Mouse (Mus musculus) hindbrain, embryonic 11.5 days (tissue): ENCODE measurements around the gene Abhd12. TPM values are rescaled to one million over a fixed set of nuclear protein-coding genes. Genes with fewer than 3 reads are reported as not detected.

Experiments
- ATAC-seq: fragments of 200-750 bp; cut with Nextera tagmentation; 2 replicates; pipeline ENCODE4 v1.8.0; 2017; ENCODE audit warnings: mild to moderate bottlenecking, moderate TSS enrichment, moderate library complexity; ENCODE audit not compliant: low FRiP score
- DNase-seq: peaks from one replicate; pipeline ENCODE4 v3.0.0-alpha.2; 2015; ENCODE audit warnings: low spot score
- H3K27ac ChIP-seq: fragments of 300-500 bp; sonication (generic); 2 replicates; pipeline ENCODE4 v1.5.1; 2014; ENCODE audit warnings: mild to moderate bottlenecking, low read depth, low read length
- H3K27me3 ChIP-seq: fragments of 300-500 bp; sonication (generic); 2 replicates; pipeline ENCODE4 v1.6.1; 2014; ENCODE audit warnings: mild to moderate bottlenecking, low read length, moderate library complexity, mixed read lengths; ENCODE audit not compliant: control insufficient read depth, insufficient read depth
- H3K36me3 ChIP-seq: fragments of 300-500 bp; sonication (generic); 2 replicates; pipeline ENCODE4 v1.6.1; 2014; ENCODE audit warnings: mild to moderate bottlenecking, low read length, moderate library complexity, mixed read lengths; ENCODE audit not compliant: control insufficient read depth, insufficient read depth
- H3K4me1 ChIP-seq: fragments of 300-500 bp; sonication (generic); replicated peaks from 2 replicates; pipeline ENCODE4 v1.6.1; 2014; ENCODE audit warnings: low read length, mixed read lengths; ENCODE audit not compliant: control insufficient read depth, insufficient read depth
- H3K4me2 ChIP-seq: fragments of 300-500 bp; sonication (generic); replicated peaks from 2 replicates; pipeline ENCODE4 v1.6.1; 2014; ENCODE audit warnings: mild to moderate bottlenecking, low read depth, low read length
- H3K4me3 ChIP-seq: fragments of 300-500 bp; sonication (generic); 2 replicates; pipeline ENCODE4 v1.5.1; 2014; ENCODE audit warnings: low read depth, low read length
- H3K9ac ChIP-seq: fragments of 300-500 bp; sonication (generic); 2 replicates; pipeline ENCODE4 v1.6.1; 2014; ENCODE audit warnings: low read depth, low read length
- H3K9me3 ChIP-seq: fragments of 300-500 bp; sonication (generic); 2 replicates; pipeline ENCODE4 v1.6.1; 2016; ENCODE audit warnings: low read length; ENCODE audit not compliant: control insufficient read depth
- WGBS: fragments of 180-500 bp; shearing (Covaris S2); extraction: QIAGEN DNeasy Blood & Tissue Kit; methylation state at CpG from one replicate; pipeline ENCODE4 v1.1.7; 2014; 5-methylcytosine and 5-hydroxymethylcytosine counted together
- polyA plus RNA-seq: library from polyadenylated mRNA; unstranded; fragments of >200 nt; fragmentation: Nextera tagmentation; extraction: Ambion mirVana; gene quantifications from 2 replicates; pipeline ENCODE4 v1.2.1, GENCODE M21; 2014

The Abhd12 gene
- polyA plus RNA-seq, 1 experiment from 2014 or later = 56.2 TPM

- Histone ChIP-seq H3K9me3 (no peaks in the 10 kb centered on the region), H3K9ac (no peak overlapping the region), H3K4me1 (0 out of 2 replicates have a peak, but pooled peaks cover 2% of the 10 kb centered on the region), H3K4me2 (no peak overlapping the region), H3K4me3 (no peak overlapping the region), H3K27me3 (no peaks in the 10 kb centered on the region), H3K36me3 (no peaks in the 10 kb centered on the region), H3K27ac (no peak overlapping the region)
- DNase-seq (no peak), ATAC-seq (no peak)
- 90% methylated on average over 8 of the region's 8 CpGs for WGBS
These were observed 2.2 kb downstream of the Abhd12 start for GRCm38 (mm10) chr2:150902347-150902746.

- ATAC-seq (no peak), DNase-seq (no peak)
- Histone ChIP-seq H3K27ac (no peak overlapping the region), H3K9ac (no peak overlapping the region), H3K36me3 (no peaks in the 10 kb centered on the region), H3K27me3 (no peaks in the 10 kb centered on the region), H3K9me3 (no peaks in the 10 kb centered on the region), H3K4me3 (no peak overlapping the region), H3K4me2 (no peak overlapping the region), H3K4me1 (0 out of 2 replicates have a peak, but pooled peaks cover 2% of the 10 kb centered on the region)
- 91% methylated on average over 6 of the region's 6 CpGs for WGBS
These were observed 4.2 kb downstream of the Abhd12 start for GRCm38 (mm10) chr2:150900341-150900740.

GRCm38 (mm10) chr2:150895691-150896252 lies 8.8 kb downstream of the Abhd12 start:
- DNase-seq (no peak), ATAC-seq (no peak)
- no peak overlapping the region for H3K4me3 ChIP-seq
- 90% methylated on average over 7 of the region's 7 CpGs for WGBS
- H3K36me3 ChIP-seq = no peaks in the 10 kb centered on the region
- no peaks in the 10 kb centered on the region for H3K27me3 ChIP-seq
- H3K9me3 ChIP-seq = no peaks in the 10 kb centered on the region
- H3K27ac ChIP-seq = no peak overlapping the region
- no peak overlapping the region for H3K9ac ChIP-seq
- H3K4me2 ChIP-seq = no peak overlapping the region
- no peaks in the 10 kb centered on the region for H3K4me1 ChIP-seq

GRCm38 (mm10) chr2:150894617-150895267 lies 9.8 kb downstream of the Abhd12 start:
- Histone ChIP-seq H3K9ac (no peak overlapping the region), H3K4me2 (no peak overlapping the region), H3K36me3 (no peaks in the 10 kb centered on the region), H3K4me3 (no peak overlapping the region), H3K27ac (no peak overlapping the region), H3K4me1 (no peaks in the 10 kb centered on the region), H3K27me3 (no peaks in the 10 kb centered on the region), H3K9me3 (no peaks in the 10 kb centered on the region)
- 91% methylated on average over 2 of the region's 2 CpGs for WGBS
- DNase-seq (no peak), ATAC-seq (no peak)

- no peak for DNase-seq
- Histone ChIP-seq H3K4me1 (no peaks in the 10 kb centered on the region), H3K4me3 (no peak overlapping the region), H3K36me3 (no peaks in the 10 kb centered on the region), H3K27me3 (no peaks in the 10 kb centered on the region), H3K4me2 (no peak overlapping the region), H3K9me3 (no peaks in the 10 kb centered on the region), H3K27ac (no peak overlapping the region), H3K9ac (no peak overlapping the region)
- WGBS = 85% methylated on average over 2 of the region's 2 CpGs
- ATAC-seq = no peak
These were observed 17.2 kb downstream of the Abhd12 start for GRCm38 (mm10) chr2:150887370-150887769.

- Histone ChIP-seq H3K27ac (no peak overlapping the region), H3K4me3 (no peak overlapping the region), H3K36me3 (no peaks in the 10 kb centered on the region), H3K4me1 (no peaks in the 10 kb centered on the region), H3K9ac (no peak overlapping the region), H3K4me2 (no peak overlapping the region), H3K9me3 (no peaks in the 10 kb centered on the region), H3K27me3 (no peaks in the 10 kb centered on the region)
- no peak for DNase-seq
- ATAC-seq = no peak
These were observed 18.2 kb downstream of the Abhd12 start for GRCm38 (mm10) chr2:150886315-150886714.

GRCm38 (mm10) chr2:150885814-150886213 lies 18.7 kb downstream of the Abhd12 start:
- no peaks in the 10 kb centered on the region for H3K27me3 ChIP-seq
- no peaks in the 10 kb centered on the region for H3K36me3 ChIP-seq
- no peaks in the 10 kb centered on the region for H3K9me3 ChIP-seq
- H3K4me1 ChIP-seq = no peaks in the 10 kb centered on the region
- DNase-seq (no peak), ATAC-seq (no peak)
- no peak overlapping the region for H3K4me2 ChIP-seq
- no peak overlapping the region for H3K4me3 ChIP-seq
- WGBS = 83% methylated on average over 1 of the region's 1 CpGs
- H3K27ac ChIP-seq = no peak overlapping the region
- H3K9ac ChIP-seq = no peak overlapping the region

- 100% methylated on average over 1 of the region's 1 CpGs for WGBS
- Histone ChIP-seq H3K4me1 (no peaks in the 10 kb centered on the region), H3K27ac (no peak overlapping the region), H3K9ac (no peak overlapping the region), H3K4me2 (no peak overlapping the region), H3K9me3 (no peaks in the 10 kb centered on the region), H3K4me3 (no peak overlapping the region), H3K27me3 (no peaks in the 10 kb centered on the region), H3K36me3 (no peaks in the 10 kb centered on the region)
- DNase-seq = no peak
- peak; percentile 38; the same call in 1 of the 2 replicates for ATAC-seq
These were observed 19.8 kb downstream of the Abhd12 start for GRCm38 (mm10) chr2:150884779-150885110.

GRCm38 (mm10) chr2:150884075-150884778 lies 20.3 kb downstream of the Abhd12 start:
- H3K4me3 ChIP-seq = no peak overlapping the region
- no peak overlapping the region for H3K4me2 ChIP-seq
- ATAC-seq (peak; percentile 19; the same call in 1 of the 2 replicates), DNase-seq (no peak)
- no peak overlapping the region for H3K9ac ChIP-seq
- H3K4me1 ChIP-seq = no peaks in the 10 kb centered on the region
- H3K27ac ChIP-seq = no peak overlapping the region
- H3K27me3 ChIP-seq = no peaks in the 10 kb centered on the region
- WGBS = 93% methylated on average over 8 of the region's 8 CpGs
- H3K36me3 ChIP-seq = no peaks in the 10 kb centered on the region
- H3K9me3 ChIP-seq = no peaks in the 10 kb centered on the region
